Mouse (Mus musculus): ENCODE results near the gene Polr2e. TPM values are rescaled to one million over a fixed set of nuclear protein-coding genes. Genes with fewer than 3 reads are reported as not detected.

The Polr2e gene
- 118 and 119 TPM in 2 replicates for polyA plus RNA-seq (2012; rRNA removed)

DNA sequence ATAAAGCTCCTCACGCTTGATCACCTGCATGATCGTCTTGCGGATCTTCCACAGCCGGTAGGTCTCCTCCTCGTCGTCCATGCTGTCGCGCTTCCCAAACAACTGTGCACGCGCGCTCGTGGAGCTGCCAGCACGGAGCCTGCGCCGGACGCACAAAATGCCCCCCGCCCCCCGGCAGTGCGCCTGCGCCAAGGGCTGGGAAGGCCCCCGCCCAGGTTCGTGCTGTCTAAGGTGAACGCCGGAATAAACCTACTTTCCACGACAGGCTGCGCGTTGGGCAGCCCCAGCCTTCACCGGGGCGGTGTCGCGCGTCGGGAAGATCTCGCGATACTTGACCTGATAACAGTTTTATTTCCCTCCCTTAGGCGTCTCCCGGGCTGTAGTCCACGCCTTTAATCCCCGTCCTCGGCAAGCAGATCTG is at the start of gene Polr2e:
TSS of gene Polr2e (minus strand) at position 237 of the 421 bp plus-strand sequence.

GRCm38 (mm10) chr10:80047041-80047565 is 7.5 kb upstream of the Polr2e start, which contains the start of gene Gpx4:
TSS of gene Gpx4 (plus strand) at chr10:80047166.

DNA sequence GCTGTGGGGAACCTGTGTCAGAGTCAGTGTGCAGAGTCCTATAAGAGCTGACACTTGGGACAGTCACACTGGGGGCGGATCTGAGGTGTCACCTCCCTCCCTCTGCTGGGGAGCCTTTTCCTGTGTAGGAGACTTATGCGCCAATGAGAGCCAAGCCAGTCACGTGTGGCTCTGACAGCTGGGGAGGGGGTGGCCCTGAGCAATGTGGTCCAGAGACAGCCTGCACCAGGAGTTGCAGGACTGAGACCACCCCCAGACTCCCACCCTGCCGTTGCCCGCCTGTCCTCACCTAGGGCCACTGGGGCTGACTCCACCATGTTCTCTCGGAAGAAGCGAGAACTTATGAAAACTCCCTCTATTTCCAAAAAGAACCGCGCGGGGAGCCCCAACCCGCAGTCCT is 23.1 kb downstream of the Polr2e start, which contains the start of gene Arhgap45:
TSS of gene Arhgap45 (plus strand) at position 143 of the 400 bp plus-strand sequence.

DNA sequence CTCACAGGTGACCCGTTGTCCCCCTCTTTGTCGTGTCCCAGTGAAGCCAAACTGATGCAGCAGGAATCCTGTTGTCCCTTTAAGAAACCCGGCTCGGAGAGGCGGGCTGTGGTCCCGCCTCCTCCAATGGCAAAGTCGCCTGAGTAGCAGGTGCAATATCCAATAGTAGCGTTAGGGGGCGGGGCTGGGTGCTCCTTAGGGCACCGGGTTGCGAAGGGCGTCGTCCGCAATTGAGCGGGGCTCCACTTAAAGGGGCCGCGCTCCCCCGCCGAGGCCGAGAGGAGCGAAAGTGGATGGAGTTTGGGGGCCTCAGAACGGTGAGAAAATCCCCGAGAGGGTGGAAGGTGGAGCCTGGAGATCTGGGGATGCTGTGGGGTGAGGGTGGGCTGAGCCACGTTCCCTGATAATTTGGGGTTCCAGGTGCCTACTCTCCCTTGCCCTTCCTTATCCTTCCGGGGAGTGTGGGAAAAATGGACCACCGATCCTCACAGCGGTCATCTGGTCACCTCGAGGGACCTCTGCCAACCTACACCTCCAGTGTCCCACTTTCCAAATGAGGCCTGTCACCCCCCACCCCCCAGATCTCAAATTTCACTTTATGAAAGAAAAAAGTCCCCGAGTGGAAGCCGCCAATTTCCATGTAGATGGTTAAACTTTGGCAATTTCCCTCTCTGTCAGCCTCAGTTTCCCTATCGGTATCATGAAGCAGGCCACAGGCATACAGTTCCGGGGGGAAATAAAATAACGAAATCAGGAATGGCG is 43.1 kb downstream of the Polr2e start, which contains the start of gene Abca7:
TSS of gene Abca7 (plus strand) at position 223 of the 762 bp plus-strand sequence.

GRCm38 (mm10) chr10:79988506-79989271 is 50.9 kb downstream of the Polr2e start, which contains the start of gene Cnn2:
TSS of gene Cnn2 (plus strand) at chr10:79988584.

Other genes with a start within 250 kb of the Polr2e start
- gene Prss57, start 248.8 kb downstream of the Polr2e start, polyA plus RNA-seq (2012; rRNA removed), result 1.9 and 3.0 TPM in 2 replicates
- gene Palm, start 246.2 kb downstream of the Polr2e start, polyA plus RNA-seq (2012; rRNA removed), result 3.6 and 3.9 TPM in 2 replicates
- 0.16 TPM in 2 replicates for gene Misp, start 218.8 kb downstream of the Polr2e start, polyA plus RNA-seq (2012; rRNA removed)
- 117 and 130 TPM in 2 replicates for gene Ptbp1, start 185.4 kb downstream of the Polr2e start, polyA plus RNA-seq (2012; rRNA removed)
- 119 and 171 TPM in 2 replicates for gene Prtn3, start 165.3 kb downstream of the Polr2e start, polyA plus RNA-seq (2012; rRNA removed)
- gene Plppr3, start 165.2 kb downstream of the Polr2e start, polyA plus RNA-seq (2012; rRNA removed), result 6.2 and 6.7 TPM in 2 replicates
- gene Elane, start 153.5 kb downstream of the Polr2e start, polyA plus RNA-seq (2012; rRNA removed), result 36.8 and 63.1 TPM in 2 replicates
- 0.03 TPM in 1 of 2 replicates, not detected in the other for gene Cfd, start 148.9 kb downstream of the Polr2e start, polyA plus RNA-seq (2012; rRNA removed)
- gene Med16, start 130.9 kb downstream of the Polr2e start, polyA plus RNA-seq (2012; rRNA removed), result 11.7 and 12.4 TPM in 2 replicates
- gene Gm26602, start 128.9 kb downstream of the Polr2e start, polyA plus RNA-seq (2012; rRNA removed), result not detected in 2 replicates
- 0.23 and 0.24 TPM in 2 replicates for gene Kiss1r, start 122.8 kb downstream of the Polr2e start, polyA plus RNA-seq (2012; rRNA removed)
- 28.2 and 33.7 TPM in 2 replicates for gene R3hdm4, start 118.6 kb downstream of the Polr2e start, polyA plus RNA-seq (2012; rRNA removed)
- 4.7 and 5.8 TPM in 2 replicates for gene Arid3a, start 112.8 kb downstream of the Polr2e start, polyA plus RNA-seq (2012; rRNA removed)
- 22.7 and 23.6 TPM in 2 replicates for gene Wdr18, start 79.6 kb downstream of the Polr2e start, polyA plus RNA-seq (2012; rRNA removed)
- 0.02 and 0.05 TPM in 2 replicates for gene Grin3b, start 69.1 kb downstream of the Polr2e start, polyA plus RNA-seq (2012; rRNA removed)
- 49.9 and 57.6 TPM in 2 replicates for gene Tmem259, start 55.5 kb downstream of the Polr2e start, polyA plus RNA-seq (2012; rRNA removed)
- gene Cnn2, start 51.2 kb downstream of the Polr2e start, polyA plus RNA-seq (2012; rRNA removed), result 13.6 and 16.7 TPM in 2 replicates
- gene Abca7, start 43.3 kb downstream of the Polr2e start, polyA plus RNA-seq (2012; rRNA removed), result 8.8 and 11.5 TPM in 2 replicates
- 17.5 and 19.8 TPM in 2 replicates for gene Arhgap45, start 23.1 kb downstream of the Polr2e start, polyA plus RNA-seq (2012; rRNA removed)
- gene Gpx4, start 7.4 kb upstream of the Polr2e start, polyA plus RNA-seq (2012; rRNA removed), result 378 and 411 TPM in 2 replicates
- gene Sbno2, start 65.8 kb upstream of the Polr2e start, polyA plus RNA-seq (2012; rRNA removed), result 8.9 and 9.8 TPM in 2 replicates
- gene Stk11, start 76.0 kb upstream of the Polr2e start, polyA plus RNA-seq (2012; rRNA removed), result 88.1 and 91.3 TPM in 2 replicates
- 174 and 199 TPM in 2 replicates for gene Atp5d, start 98.8 kb upstream of the Polr2e start, polyA plus RNA-seq (2012; rRNA removed)
- gene Cbarp, start 101.0 kb upstream of the Polr2e start, polyA plus RNA-seq (2012; rRNA removed), result 1.4 and 1.8 TPM in 2 replicates
- gene Midn, start 108.5 kb upstream of the Polr2e start, polyA plus RNA-seq (2012; rRNA removed), result 8.2 and 9.9 TPM in 2 replicates
- 19.1 and 20.7 TPM in 2 replicates for gene Cirbp, start 126.2 kb upstream of the Polr2e start, polyA plus RNA-seq (2012; rRNA removed)
- gene 1600002K03Rik, start 133.1 kb upstream of the Polr2e start, polyA plus RNA-seq (2012; rRNA removed), result 8.6 TPM in 2 replicates
- 0.37 and 0.46 TPM in 2 replicates for gene Efna2, start 139.7 kb upstream of the Polr2e start, polyA plus RNA-seq (2012; rRNA removed)
- 18.1 and 18.9 TPM in 2 replicates for gene Mum1, start 186.6 kb upstream of the Polr2e start, polyA plus RNA-seq (2012; rRNA removed)
- 170 and 176 TPM in 2 replicates for gene Ndufs7, start 209.3 kb upstream of the Polr2e start, polyA plus RNA-seq (2012; rRNA removed)
- gene Gamt, start 221.2 kb upstream of the Polr2e start, polyA plus RNA-seq (2012; rRNA removed), result 31.8 and 38.8 TPM in 2 replicates
- 77.1 and 86.4 TPM in 2 replicates for gene Dazap1, start 221.7 kb upstream of the Polr2e start, polyA plus RNA-seq (2012; rRNA removed)